Mouse (Mus musculus) v-Abl transformed pro-B cells (cell line): ENCODE measurements around the gene Bcas2.
"Not testable (repeated sequence)": the region's sequence is repeated elsewhere in the genome, so short reads cannot be mapped to it uniquely, and the experiment has no call there.

Experiments
- in situ Hi-C, 2 experiments: fragments of 400-800 bp; cut with MboI; formaldehyde crosslinking; loops; one replicate each; pipeline ENCODE4 v1.15.1; 2025; ENCODE audit not compliant: unreplicated experiment in 2 of 2

Bcas2 gene

GRCm38 (mm10) chr3:103171505-103172267, at the start of gene Bcas2:
Gene Bcas2, plus strand, starts transcription at chr3:103171655.
- in situ Hi-C loops = loop anchor here (10.0 to 25.0 kb wide), 2 partner anchors 203 to 1684 kb away; no protein-coding TSS in a partner anchor

GRCm38 (mm10) chr3:103123636-103124035, 47.8 kb upstream of the Bcas2 start:
- in situ Hi-C loops = no loop called here

GRCm38 (mm10) chr3:103126138-103126537, 45.3 kb upstream of the Bcas2 start:
- in situ Hi-C loops = no loop called here

GRCm38 (mm10) chr3:103127177-103127576, 44.3 kb upstream of the Bcas2 start:
- in situ Hi-C loops = no loop called here

- in situ Hi-C loops = no loop called here
Measured at GRCm38 (mm10) chr3:103127721-103128120, 43.7 kb upstream of the Bcas2 start.

- in situ Hi-C loops = no loop called here
Measured at GRCm38 (mm10) chr3:103128251-103128650, 43.2 kb upstream of the Bcas2 start.

- in situ Hi-C loops = no loop called here
Measured at GRCm38 (mm10) chr3:103129367-103130159, 41.9 kb upstream of the Bcas2 start.

- in situ Hi-C loops = no loop called here
Measured at GRCm38 (mm10) chr3:103130236-103130751, 41.2 kb upstream of the Bcas2 start.

- in situ Hi-C loops = no loop called here
Measured at GRCm38 (mm10) chr3:103133098-103133497, 38.4 kb upstream of the Bcas2 start.

- in situ Hi-C loops = no loop called here
Measured at GRCm38 (mm10) chr3:103136414-103137077, 34.9 kb upstream of the Bcas2 start.

GRCm38 (mm10) chr3:103139047-103139446, 32.4 kb upstream of the Bcas2 start:
- in situ Hi-C loops = no loop called here

GRCm38 (mm10) chr3:103140095-103140838, 31.2 kb upstream of the Bcas2 start:
- in situ Hi-C loops = not testable (repeated sequence)

GRCm38 (mm10) chr3:103141287-103141686, 30.2 kb upstream of the Bcas2 start:
- in situ Hi-C loops = no loop called here

- in situ Hi-C loops = no loop called here
Measured at GRCm38 (mm10) chr3:103142366-103142765, 29.1 kb upstream of the Bcas2 start.

- in situ Hi-C loops = no loop called here
Measured at GRCm38 (mm10) chr3:103145336-103145735, 26.1 kb upstream of the Bcas2 start.

GRCm38 (mm10) chr3:103145791-103146190, 25.7 kb upstream of the Bcas2 start:
- in situ Hi-C loops = no loop called here

GRCm38 (mm10) chr3:103146330-103147166, 24.9 kb upstream of the Bcas2 start:
- in situ Hi-C loops = no loop called here

- in situ Hi-C loops = no loop called here
Measured at GRCm38 (mm10) chr3:103147775-103148174, 23.7 kb upstream of the Bcas2 start.

- in situ Hi-C loops = no loop called here
Measured at GRCm38 (mm10) chr3:103148941-103149340, 22.5 kb upstream of the Bcas2 start.
